Mouse (Mus musculus): ENCODE measurements at regions not wholly inside any gene's neighbourhood (a gene's known extent, or its start where the extent isn't known, plus 50 kb on each side); places are given as distances from the start of the nearest gene placed in this dataset.

DNA sequence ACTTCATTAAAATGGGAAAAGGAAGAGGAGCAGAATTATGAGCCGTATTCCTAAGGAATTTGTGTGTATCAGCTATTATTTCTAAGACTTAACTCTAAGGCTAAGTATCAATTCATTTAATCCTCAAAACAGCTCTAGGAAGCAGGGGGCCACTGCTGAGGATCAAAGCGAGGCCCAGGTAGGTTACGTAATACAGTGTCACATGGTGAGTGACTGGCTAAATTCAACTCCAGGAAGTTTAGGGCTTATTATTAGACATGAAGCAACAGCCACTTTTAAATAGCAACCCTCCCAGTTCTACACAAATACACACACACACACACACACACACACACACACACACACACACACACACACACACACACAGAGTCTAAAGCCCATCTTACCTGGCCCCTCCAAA, 109.3 kb downstream of the Nog start:
- Histone ChIP-seq H3K4me2 (no peak overlapping the region), H3K27ac (no peak overlapping the region), H3K36me3 (replicated peaks) (no peaks in the 10 kb centered on the region), H3K27me3 (no peaks in the 10 kb centered on the region; the same call in 1 of the 2 replicates), H3K9ac (no peak overlapping the region), H3K4me1 (no peaks in the 10 kb centered on the region), H3K9me3 (no peaks in the 10 kb centered on the region), H3K4me3 (replicated peaks) (no peak overlapping the region)
- ATAC-seq (ENCODE audit: low FRiP score) = no peak
- WGBS = 75% methylated on average over 3 of the region's 3 CpGs

DNA sequence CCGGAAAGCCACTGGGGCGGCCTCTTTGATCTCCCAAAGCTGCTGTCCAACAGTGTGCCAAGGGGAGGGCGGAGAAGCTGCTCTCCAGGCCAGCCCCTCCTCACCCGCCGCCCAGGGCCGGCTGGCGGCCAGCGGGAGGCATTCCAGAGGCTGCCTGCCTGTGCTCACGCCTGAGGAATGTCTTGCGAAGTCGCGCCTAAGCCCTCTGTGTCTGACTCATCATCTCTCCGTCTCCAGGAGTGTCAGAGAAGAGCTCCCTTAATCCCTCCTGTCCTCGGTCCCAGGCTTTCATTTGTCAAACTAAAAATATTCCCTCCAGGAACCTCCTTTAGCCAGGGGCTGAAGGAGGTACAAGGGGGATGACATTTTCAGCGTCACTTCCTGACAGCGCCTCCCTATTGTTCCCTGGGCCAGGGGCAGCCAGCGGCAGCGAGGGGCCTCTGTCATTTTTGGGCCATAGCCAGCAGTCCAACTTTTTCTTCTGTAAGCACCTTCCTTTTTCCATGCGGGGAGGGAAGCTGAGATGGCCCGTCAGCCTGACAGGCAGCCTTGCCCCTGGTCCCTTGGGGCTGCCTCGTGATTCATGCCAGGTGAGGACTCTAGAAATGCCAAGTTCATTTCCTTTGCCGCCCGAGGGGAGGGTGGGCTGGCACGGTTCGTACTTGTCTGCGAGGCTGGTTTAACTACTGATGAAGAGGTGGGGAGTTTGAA, 113.4 kb downstream of the Gm525 start:
- Histone ChIP-seq H3K9ac (no peak overlapping the region), H3K36me3 (replicated peaks) (no peaks in the 10 kb centered on the region), H3K27ac (peak overlapping the region; percentile 61; the same call in 1 of the 2 replicates), H3K4me2 (peak overlapping the region; percentile 46), H3K4me3 (replicated peaks) (peak overlapping the region; percentile 19), H3K9me3 (no peaks in the 10 kb centered on the region), H3K27me3 (no peaks in the 10 kb centered on the region; the same call in none of the 2 replicates), H3K4me1 (peaks cover 23% of the 10 kb centered on the region)
- ATAC-seq (ENCODE audit: low FRiP score) = peak; percentile 76; the same call in 1 of the 2 replicates
- 10% methylated on average over 26 of the region's 26 CpGs for WGBS

DNA sequence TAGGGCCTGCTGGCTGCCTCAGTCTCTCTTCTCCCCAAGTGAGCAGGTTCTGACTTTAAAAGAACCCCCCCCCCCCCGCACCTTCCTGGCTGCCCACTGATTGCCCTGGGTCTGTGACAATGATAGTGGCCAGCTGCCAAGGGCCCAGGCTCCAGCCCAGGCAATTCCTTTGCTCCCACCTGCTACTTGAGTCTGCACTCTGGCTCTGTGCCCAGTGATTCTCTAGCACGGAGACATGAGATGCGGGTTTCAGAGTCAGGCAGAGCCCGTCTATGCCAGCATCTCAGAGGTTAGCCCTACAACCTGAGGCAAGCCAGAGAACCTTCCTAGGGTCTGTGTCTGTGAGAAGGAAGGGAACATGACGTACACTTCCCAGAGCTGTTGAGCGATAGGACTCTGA, 112.2 kb downstream of the Gm525 start:
- Histone ChIP-seq H3K4me2 (no peak overlapping the region), H3K36me3 (replicated peaks) (no peaks in the 10 kb centered on the region), H3K27me3 (no peaks in the 10 kb centered on the region; the same call in none of the 2 replicates), H3K9ac (no peak overlapping the region), H3K4me3 (replicated peaks) (no peak overlapping the region), H3K27ac (0 out of 2 replicates have a peak overlapping the region, but pooled peaks have one; percentile 61), H3K4me1 (peaks cover 23% of the 10 kb centered on the region), H3K9me3 (no peaks in the 10 kb centered on the region)
- 72% methylated on average over 6 of the region's 6 CpGs for WGBS
- no peak for ATAC-seq (ENCODE audit: low FRiP score)

DNA sequence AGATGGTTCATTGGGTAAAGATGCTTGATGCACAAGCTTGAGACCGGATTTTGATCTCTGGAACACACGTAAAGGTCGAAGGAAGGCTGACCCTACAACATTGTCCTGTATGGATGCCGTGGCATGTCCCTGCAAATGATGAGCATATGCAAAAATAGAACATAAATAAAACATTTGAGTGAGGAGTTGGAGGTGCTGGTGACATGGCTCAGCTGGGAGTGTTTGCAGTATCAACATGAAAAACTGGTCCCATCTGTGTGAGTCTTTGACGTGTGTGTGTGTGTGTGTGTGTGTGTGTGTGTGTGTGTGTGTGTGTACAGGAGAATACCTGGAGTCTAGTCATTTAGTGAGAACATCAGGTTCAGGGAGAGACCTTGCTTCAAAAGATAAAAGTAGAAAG, 107.8 kb downstream of the Gm525 start:
- H3K4me1 ChIP-seq = peaks cover 10% of the 10 kb centered on the region
- H3K4me2 ChIP-seq = no peak overlapping the region
- ATAC-seq (ENCODE audit: low FRiP score) = no peak
- H3K9ac ChIP-seq = no peak overlapping the region
- 89% methylated on average over 5 of the region's 5 CpGs for WGBS
- no peaks in the 10 kb centered on the region for H3K27me3 ChIP-seq
- H3K36me3 ChIP-seq (replicated peaks) = no peaks in the 10 kb centered on the region
- H3K27ac ChIP-seq = no peak overlapping the region
- no peak overlapping the region for H3K4me3 ChIP-seq (replicated peaks)
- H3K9me3 ChIP-seq = no peaks in the 10 kb centered on the region

DNA sequence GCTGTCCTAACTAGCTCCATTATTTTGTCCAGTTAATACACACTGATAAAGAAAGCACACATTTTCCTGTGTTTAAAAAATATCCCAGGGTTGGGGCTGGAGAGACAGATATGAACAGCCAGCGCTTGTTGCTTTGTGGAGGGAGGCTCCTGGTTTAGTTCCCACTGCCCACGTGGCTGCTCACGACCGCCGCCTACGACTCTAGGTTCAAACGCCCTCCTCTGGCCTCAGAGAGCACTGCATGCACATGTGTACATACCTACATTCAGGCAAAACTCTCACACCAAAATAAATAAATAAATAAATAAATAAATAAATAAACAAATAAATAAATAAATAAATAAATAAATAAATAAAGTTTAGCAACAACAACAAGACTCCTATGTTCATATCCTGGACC, 104.8 kb downstream of the Gm525 start:
- 95% methylated on average over 7 of the region's 7 CpGs for WGBS
- Histone ChIP-seq H3K9me3 (no peaks in the 10 kb centered on the region), H3K4me3 (replicated peaks) (no peak overlapping the region), H3K4me1 (peaks cover 11% of the 10 kb centered on the region; the same call in 1 of the 2 replicates), H3K36me3 (replicated peaks) (no peaks in the 10 kb centered on the region), H3K9ac (no peak overlapping the region), H3K27ac (no peak overlapping the region), H3K4me2 (no peak overlapping the region), H3K27me3 (no peaks in the 10 kb centered on the region)
- no peak for ATAC-seq (ENCODE audit: low FRiP score)

DNA sequence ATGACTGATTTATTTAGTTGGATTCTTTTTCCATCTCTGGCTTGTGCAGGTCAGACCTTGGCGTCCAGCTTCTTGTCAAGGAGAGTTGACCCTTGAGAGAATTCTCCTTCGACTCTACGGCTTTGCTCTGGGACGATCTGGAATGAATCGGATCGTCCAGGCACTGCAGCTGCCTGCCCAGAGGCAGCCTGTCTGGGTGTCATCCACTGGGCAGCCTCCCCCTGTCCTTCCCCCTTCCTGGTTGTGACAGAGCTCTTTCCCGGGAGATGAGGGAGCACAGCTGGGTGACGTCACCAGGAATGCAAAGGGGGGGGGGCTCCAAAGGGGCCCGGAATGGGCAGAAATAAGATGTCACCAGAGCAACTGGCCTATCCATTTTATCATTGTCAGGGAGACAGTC, 101.9 kb downstream of the Gm525 start:
- H3K36me3 ChIP-seq (replicated peaks) = no peaks in the 10 kb centered on the region
- H3K9me3 ChIP-seq = no peaks in the 10 kb centered on the region
- 21% methylated on average over 9 of the region's 9 CpGs for WGBS
- no peaks in the 10 kb centered on the region for H3K27me3 ChIP-seq
- no peak overlapping the region for H3K4me2 ChIP-seq
- H3K4me3 ChIP-seq (replicated peaks) = no peak overlapping the region
- H3K9ac ChIP-seq = no peak overlapping the region
- ATAC-seq (ENCODE audit: low FRiP score) = no peak
- peaks cover 11% of the 10 kb centered on the region; the same call in 1 of the 2 replicates for H3K4me1 ChIP-seq
- H3K27ac ChIP-seq = no peak overlapping the region

DNA sequence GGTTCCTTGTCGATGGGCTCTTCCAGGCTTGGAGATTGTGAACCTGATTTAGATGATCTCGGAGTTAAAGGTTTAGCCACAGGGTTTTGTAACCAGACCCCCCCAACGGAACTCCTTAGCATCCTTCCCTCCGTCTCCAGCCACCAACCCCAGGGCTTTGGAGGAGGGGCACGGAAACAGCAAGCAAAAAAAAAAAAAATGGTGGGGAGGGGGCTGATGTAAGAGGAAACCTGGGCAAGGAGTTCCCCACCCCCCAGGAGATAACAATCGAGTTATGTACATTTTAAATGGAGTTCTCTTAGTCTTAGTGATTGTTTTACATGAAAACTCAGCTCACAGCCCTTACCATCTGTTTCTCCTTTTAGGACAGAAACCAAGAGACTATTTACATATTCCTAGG, 101.3 kb downstream of the Gm525 start:
- ATAC-seq (ENCODE audit: low FRiP score) = no peak
- Histone ChIP-seq H3K4me3 (replicated peaks) (no peak overlapping the region), H3K9me3 (no peaks in the 10 kb centered on the region), H3K27me3 (no peaks in the 10 kb centered on the region), H3K4me1 (peaks cover 11% of the 10 kb centered on the region; the same call in 1 of the 2 replicates), H3K27ac (no peak overlapping the region), H3K4me2 (no peak overlapping the region), H3K9ac (no peak overlapping the region), H3K36me3 (replicated peaks) (no peaks in the 10 kb centered on the region)
- WGBS = 46% methylated on average over 6 of the region's 6 CpGs

DNA sequence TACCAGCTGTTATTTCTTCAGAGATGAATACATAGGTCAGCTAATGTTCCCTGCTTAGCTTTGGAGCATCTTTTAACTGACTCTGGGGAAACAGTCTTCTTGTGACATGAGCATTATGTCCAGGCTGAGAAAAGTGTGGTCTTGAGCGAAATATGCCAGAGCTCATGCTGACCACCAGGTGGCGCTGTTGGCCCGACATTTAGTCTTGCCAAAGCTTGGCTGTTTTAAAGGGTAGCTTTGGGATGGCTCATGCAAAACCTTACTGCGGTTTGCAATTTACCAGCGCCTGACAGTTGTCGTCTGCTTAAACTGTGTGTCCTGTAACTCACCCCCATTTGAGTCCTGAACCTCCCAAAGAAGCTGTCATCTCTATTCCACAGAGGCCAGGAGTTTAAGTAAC, 91.6 kb downstream of the Gm525 start:
- Histone ChIP-seq H3K27me3 (0 out of 2 replicates have a peak, but pooled peaks cover 7% of the 10 kb centered on the region), H3K9ac (no peak overlapping the region), H3K4me2 (no peak overlapping the region), H3K4me1 (no peaks in the 10 kb centered on the region), H3K9me3 (no peaks in the 10 kb centered on the region), H3K4me3 (replicated peaks) (no peak overlapping the region), H3K27ac (no peak overlapping the region), H3K36me3 (replicated peaks) (no peaks in the 10 kb centered on the region)
- WGBS = 14% methylated on average over 6 of the region's 6 CpGs
- ATAC-seq (ENCODE audit: low FRiP score) = 0 out of 2 replicates have a peak, but pooled peaks have one; percentile 49

DNA sequence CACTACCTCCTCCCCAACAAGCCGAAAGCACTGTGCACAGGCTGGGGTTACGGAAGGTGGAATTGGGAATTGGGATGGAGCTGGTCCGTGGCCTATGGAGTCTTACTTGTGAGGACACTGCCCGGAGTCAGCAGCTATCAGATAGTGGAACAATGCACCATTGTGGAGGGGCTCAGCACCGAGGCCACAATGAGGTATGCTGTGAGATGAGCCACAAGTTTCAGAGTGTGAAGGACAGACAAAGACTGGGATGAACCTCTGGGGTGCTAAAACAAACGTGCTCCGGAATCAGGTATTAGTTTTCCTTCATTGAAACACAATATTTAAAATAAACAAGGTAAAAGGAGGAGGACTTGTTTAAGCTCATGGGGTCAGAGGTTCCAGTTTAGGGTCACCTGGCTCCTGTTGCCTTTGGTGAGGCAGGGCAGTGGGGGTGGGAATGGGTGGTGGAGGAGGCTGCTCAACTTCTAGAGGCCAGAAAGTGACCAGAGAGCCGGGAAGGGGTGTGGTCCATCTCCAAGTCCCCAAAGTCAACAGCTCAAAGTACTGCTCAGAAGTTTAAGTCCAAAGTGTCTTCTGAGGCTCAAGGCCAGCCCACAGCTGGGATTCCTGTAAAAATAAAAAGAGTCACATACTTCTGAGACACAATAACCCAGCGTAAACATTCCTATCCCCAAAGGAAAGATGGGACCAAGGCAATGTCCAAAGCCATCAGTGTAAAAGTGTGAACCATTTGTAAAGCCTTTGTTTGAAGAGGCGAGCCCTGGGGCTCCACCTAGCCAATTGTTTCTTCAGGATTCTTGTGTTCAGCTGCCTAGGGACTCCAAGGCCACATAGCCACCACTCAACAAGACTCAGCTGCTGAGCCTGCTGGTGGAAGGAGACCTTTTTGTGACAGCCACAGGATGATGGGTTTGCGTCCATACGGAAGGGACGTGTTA, 80.1 kb downstream of the Gm525 start:
- no peak for ATAC-seq (ENCODE audit: low FRiP score)

DNA sequence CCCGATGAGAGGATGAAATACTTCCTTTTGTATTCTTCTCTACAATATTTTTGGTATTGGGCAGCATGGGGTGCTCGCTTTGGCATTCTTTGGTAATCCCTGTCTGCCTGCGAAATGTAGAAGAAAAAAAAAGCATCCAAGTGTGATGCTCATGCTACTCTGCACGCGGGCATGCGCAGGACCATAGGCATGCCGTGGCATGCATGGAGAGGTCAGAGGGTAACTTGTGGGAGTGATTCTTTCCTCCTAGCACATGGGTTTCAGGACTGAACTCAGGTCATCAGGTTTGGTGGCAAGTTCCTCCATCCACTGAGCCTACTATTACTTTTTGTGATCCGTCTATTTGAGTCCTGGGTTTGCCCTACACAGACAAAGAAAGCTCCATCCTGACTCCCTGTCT, 74.3 kb downstream of the Gm525 start:
- WGBS = 90% methylated on average over 8 of the region's 8 CpGs
- no peaks in the 10 kb centered on the region for H3K9me3 ChIP-seq
- H3K27me3 ChIP-seq = no peaks in the 10 kb centered on the region
- H3K9ac ChIP-seq = no peak overlapping the region
- ATAC-seq (ENCODE audit: low FRiP score) = no peak
- no peaks in the 10 kb centered on the region for H3K36me3 ChIP-seq (replicated peaks)
- H3K4me2 ChIP-seq = no peak overlapping the region
- no peak overlapping the region for H3K27ac ChIP-seq
- H3K4me3 ChIP-seq (replicated peaks) = no peak overlapping the region
- H3K4me1 ChIP-seq = peaks cover 2% of the 10 kb centered on the region; the same call in 1 of the 2 replicates

More for the DNA sequence above, 80.1 kb downstream of the Gm525 start:
- WGBS = 83% methylated on average over 13 of the region's 13 CpGs
- H3K36me3 ChIP-seq (replicated peaks) = no peaks in the 10 kb centered on the region
- H3K9me3 ChIP-seq = no peaks in the 10 kb centered on the region
- no peaks in the 10 kb centered on the region for H3K4me1 ChIP-seq
- H3K4me3 ChIP-seq (replicated peaks) = no peak overlapping the region
- H3K4me2 ChIP-seq = no peak overlapping the region
- no peaks in the 10 kb centered on the region for H3K27me3 ChIP-seq
- H3K27ac ChIP-seq = no peak overlapping the region
- H3K9ac ChIP-seq = no peak overlapping the region

DNA sequence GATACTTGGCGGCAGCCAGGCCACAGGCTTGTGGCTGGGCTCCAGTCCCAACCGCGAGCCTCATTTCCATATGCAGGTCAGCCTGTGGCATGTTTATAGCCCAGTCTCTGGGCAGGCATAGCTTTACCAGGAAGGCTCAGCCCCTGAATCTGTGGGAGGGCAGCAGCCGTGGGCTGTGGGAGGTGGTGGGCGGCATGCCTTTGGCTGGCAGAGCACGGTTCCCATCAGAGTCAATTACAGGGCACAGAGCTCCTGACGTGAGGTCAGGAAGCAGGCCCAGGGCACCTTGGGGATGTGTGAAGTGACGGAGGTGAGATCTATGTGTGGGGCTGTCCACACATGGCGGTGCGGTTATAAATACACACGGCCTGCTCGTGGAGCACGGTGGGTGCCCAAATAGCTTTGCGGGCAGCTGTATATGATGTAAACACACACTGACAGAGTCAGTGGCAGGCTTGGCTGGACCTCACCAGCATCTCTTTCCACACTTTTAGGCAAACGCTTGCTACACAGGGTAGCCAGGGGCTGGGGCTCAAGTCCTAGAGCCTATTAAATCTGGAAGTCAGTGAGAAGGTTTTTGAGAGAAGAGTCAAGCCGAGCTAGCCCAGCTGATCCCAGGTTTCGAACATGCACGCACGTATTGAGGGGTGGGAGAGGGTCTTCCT, 71.8 kb downstream of the Gm525 start:
- Histone ChIP-seq H3K27ac (no peak overlapping the region), H3K4me2 (no peak overlapping the region), H3K36me3 (replicated peaks) (no peaks in the 10 kb centered on the region), H3K4me3 (replicated peaks) (no peak overlapping the region), H3K27me3 (no peaks in the 10 kb centered on the region), H3K9me3 (no peaks in the 10 kb centered on the region), H3K9ac (no peak overlapping the region), H3K4me1 (peaks cover 9% of the 10 kb centered on the region; the same call in 1 of the 2 replicates)
- WGBS = 74% methylated on average over 19 of the region's 19 CpGs
- ATAC-seq (ENCODE audit: low FRiP score) = no peak

All from forebrain, embryonic 12.5 days (tissue).